ENCODE assay signal across 40 mouse cellular contexts in the genomic region with DNA sequence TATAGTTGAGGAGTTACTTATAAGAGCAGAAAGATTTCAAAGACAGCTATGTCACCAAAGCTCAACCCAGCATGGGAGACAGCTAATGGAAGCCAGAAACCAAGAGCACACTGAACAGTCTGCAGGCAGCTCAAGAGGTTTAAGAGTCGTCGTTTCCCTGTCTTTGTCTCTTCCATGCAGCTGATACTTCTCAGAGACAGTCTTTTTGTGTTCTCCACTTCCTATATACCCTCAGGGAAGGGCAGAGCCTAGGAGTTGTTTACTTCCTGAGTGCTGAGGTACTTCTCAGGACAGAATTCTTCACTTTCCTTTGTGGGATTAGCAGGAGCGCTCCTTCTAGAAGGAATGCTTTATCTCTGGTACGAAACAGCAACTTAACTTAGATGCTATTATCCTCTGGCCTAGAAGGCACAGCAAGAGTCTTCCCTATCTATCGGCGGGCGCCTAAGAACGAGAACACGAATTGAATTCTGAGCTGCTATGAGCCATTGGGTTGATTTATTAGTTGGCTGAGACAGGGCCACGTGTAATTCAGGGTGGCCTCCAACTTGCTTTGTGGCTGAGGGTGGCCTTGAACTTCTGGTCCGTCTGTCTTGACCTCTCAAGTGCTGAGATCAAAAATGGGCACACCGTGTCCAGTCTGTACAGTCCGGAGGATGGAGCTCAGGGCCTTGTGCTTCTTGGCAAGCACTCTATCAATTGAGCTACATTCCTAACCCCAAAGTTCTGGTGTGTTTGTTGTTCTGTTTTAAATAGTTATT. TPM values are rescaled to one million over a fixed set of nuclear protein-coding genes. Genes with fewer than 3 reads are reported as not detected.
A peak's percentile ranks its signal among the peaks of the same experiment; 100 is the strongest.
DNase-seq lines count a peak whose midpoint lies in the region; ATAC-seq and TF ChIP-seq lines count a peak whose summit lies in the region.
"Had no signal": no experiment of that assay in that cellular context is flagged by ENCODE, and none has a peak within 500 bp of the region (broad histone marks: within the 10 kb centered on the region; RNA-seq: fewer than 3 reads in every experiment).

No protein-coding gene starts in this region.

- WGBS in intestine, embryonic 16.5 days: 76% methylated on average over 13 of the region's 13 CpGs
- WGBS in intestine, postnatal 0 days: 79% methylated on average over 13 of the region's 13 CpGs

- no peaks in the 10 kb centered on the region for H3K27me3 ChIP-seq in intestine, embryonic 16.5 days (replicated peaks; ENCODE audit: control insufficient read depth, insufficient read depth, low read length)
- no peaks in the 10 kb centered on the region for H3K27me3 ChIP-seq in intestine, postnatal 0 days (replicated peaks; ENCODE audit: control insufficient read depth, insufficient read depth, low read length)
- H3K27me3 ChIP-seq: forebrain, embryonic 15.5 days; neural tube, embryonic 15.5 days had no signal

- no peaks in the 10 kb centered on the region for H3K36me3 ChIP-seq in intestine, embryonic 16.5 days (ENCODE audit: control insufficient read depth, insufficient read depth, low read length)
- H3K36me3 ChIP-seq in intestine, postnatal 0 days (ENCODE audit: control insufficient read depth, insufficient read depth): no peaks in the 10 kb centered on the region
- no peaks in the 10 kb centered on the region for H3K36me3 ChIP-seq in ES-E14 (ENCODE audit: control insufficient read depth, insufficient read depth, low read length, poor library complexity, severe bottlenecking)
- H3K36me3 ChIP-seq: embryonic facial prominence, embryonic 12.5 days; forebrain, embryonic 10.5 days; forebrain, embryonic 15.5 days; heart, embryonic 10.5 days; heart, embryonic 15.5 days; hindbrain, embryonic 13.5 days; midbrain, embryonic 15.5 days; neural tube, embryonic 15.5 days had no signal

- no peak overlapping the region for H3K4me3 ChIP-seq in intestine, embryonic 16.5 days (ENCODE audit: low read length)
- no peak overlapping the region for H3K4me3 ChIP-seq in intestine, postnatal 0 days (ENCODE audit: low read depth, low read length)
- H3K4me3 ChIP-seq in ES-E14 (ENCODE audit: insufficient read depth in 1 of 2, low read depth in 1 of 2, low read length in 2 of 2, poor library complexity in 1 of 2, severe bottlenecking in 1 of 2): no peak overlapping the region
- H3K4me3 ChIP-seq: embryonic facial prominence, embryonic 12.5 days; forebrain, embryonic 10.5 days; forebrain, embryonic 15.5 days; heart, embryonic 10.5 days; heart, embryonic 15.5 days; hindbrain, embryonic 13.5 days; midbrain, embryonic 15.5 days; neural tube, embryonic 15.5 days had no signal

- no peak for TF ChIP-seq CTCF in intestine, postnatal 0 days (IDR thresholded peaks at IDR 0.05; ENCODE audit: low read depth)

- no peak for ATAC-seq in intestine, embryonic 16.5 days
- no peak for ATAC-seq in intestine, postnatal 0 days
- ATAC-seq: activated CD4-positive, CD25-positive, alpha-beta regulatory T cell, adult 4 months; CD4-positive, CD25-positive, alpha-beta regulatory T cell, adult 4 months; forebrain, embryonic 15.5 days; midbrain, embryonic 15.5 days had no signal

- 0 out of 2 replicates have a peak, but pooled peaks cover 11% of the 10 kb centered on the region for H3K4me1 ChIP-seq in intestine, embryonic 16.5 days (ENCODE audit: control insufficient read depth, insufficient read depth, low read length)
- no peaks in the 10 kb centered on the region; the same call in 1 of the 2 replicates for H3K4me1 ChIP-seq in intestine, postnatal 0 days (replicated peaks; ENCODE audit: control insufficient read depth, insufficient read depth, low read length)
- H3K4me1 ChIP-seq in ES-E14 (ENCODE audit: control insufficient read depth in 2 of 2, insufficient read depth in 2 of 2, low read length in 2 of 2, poor library complexity in 1 of 2): peaks cover 9 to 16% of the 10 kb centered on the region in 2 experiments; a peak in 2 of 4 replicates

- H3K9ac ChIP-seq in intestine, embryonic 16.5 days (ENCODE audit: low read depth, low read length): no peak overlapping the region
- H3K9ac ChIP-seq in intestine, postnatal 0 days (ENCODE audit: low read depth, low read length): no peak overlapping the region
- H3K9ac ChIP-seq in ES-E14 (ENCODE audit: insufficient read depth, low read depth, low read length, poor library complexity, severe bottlenecking): peak overlapping the region; percentile 32
- H3K9ac ChIP-seq: embryonic facial prominence, embryonic 12.5 days; forebrain, embryonic 15.5 days; heart, embryonic 15.5 days; hindbrain, embryonic 13.5 days; liver, embryonic 14.5 days; midbrain, embryonic 15.5 days; neural tube, embryonic 15.5 days had no signal

- 0 out of 2 replicates have a peak overlapping the region, but pooled peaks have one; percentile 21 for H3K27ac ChIP-seq in intestine, embryonic 16.5 days (ENCODE audit: low read length)
- no peak overlapping the region for H3K27ac ChIP-seq in intestine, postnatal 0 days (ENCODE audit: low read depth, low read length)
- peak overlapping the region; percentile 88 for H3K27ac ChIP-seq in ES-E14 (ENCODE audit: insufficient read depth, low read depth, low read length, poor library complexity, severe bottlenecking)
- H3K27ac ChIP-seq: embryonic facial prominence, embryonic 12.5 days; forebrain, embryonic 10.5 days; forebrain, embryonic 15.5 days; heart, embryonic 10.5 days; heart, embryonic 15.5 days; hindbrain, embryonic 13.5 days; kidney, postnatal 0 days; liver, embryonic 14.5 days; macrophage; midbrain, embryonic 15.5 days; neural tube, embryonic 15.5 days had no signal

- no peak overlapping the region for H3K4me2 ChIP-seq in intestine, embryonic 16.5 days (ENCODE audit: low read depth, low read length)
- no peak overlapping the region for H3K4me2 ChIP-seq in intestine, postnatal 0 days (replicated peaks; ENCODE audit: low read depth)
- H3K4me2 ChIP-seq: embryonic facial prominence, embryonic 12.5 days; forebrain, embryonic 15.5 days; heart, embryonic 15.5 days; hindbrain, embryonic 13.5 days; midbrain, embryonic 15.5 days; neural tube, embryonic 15.5 days had no signal

- peak; percentile 76 for DNase-seq in ES-E14 (ENCODE audit: low read depth, low spot score)
- peak; percentile 79 for DNase-seq in adrenal gland, adult 8-10 months
- DNase-seq in testis, postnatal 14 days (ENCODE audit: low spot score): peak; percentile 65
- DNase-seq in gastrocnemius, adult 18-20 months (ENCODE audit: low spot score): no peak
- no peak for DNase-seq in kidney, postnatal 36 days
- DNase-seq: cerebellum, adult 11 months; cerebellum, adult 9-10 months; cerebellum, postnatal 36 days; gastrocnemius, postnatal 14 days; heart, postnatal 4 days; layer of hippocampus, adult 9-11 months; liver; lung, adult 2 months; lung, postnatal 10 days; retina, postnatal 1 day; right cerebral cortex, postnatal 14 days; thymus, adult 18-20 months; thymus, postnatal 25 days had no signal

- no peaks in the 10 kb centered on the region for H3K9me3 ChIP-seq in intestine, embryonic 16.5 days (ENCODE audit: control insufficient read depth, low read length)
- no peaks in the 10 kb centered on the region for H3K9me3 ChIP-seq in intestine, postnatal 0 days (ENCODE audit: control insufficient read depth)
- no peaks in the 10 kb centered on the region for H3K9me3 ChIP-seq in ES-E14 (ENCODE audit: control insufficient read depth, insufficient read depth, low read depth, low read length)
- H3K9me3 ChIP-seq: embryonic facial prominence, embryonic 12.5 days; forebrain, embryonic 10.5 days; forebrain, embryonic 15.5 days; heart, embryonic 10.5 days; heart, embryonic 15.5 days; hindbrain, embryonic 13.5 days; midbrain, embryonic 15.5 days; neural tube, embryonic 15.5 days had no signal

- in situ Hi-C loops in ES-E14 (cut with MboI; ENCODE audit: low sequenced_read_pairs in 2 of 2, unreplicated experiment in 2 of 2): no loop called here

TF ChIP-seq in ES-E14, 5 proteins besides CTCF, POLR2A, EP300 and RAD21:
- TF ChIP-seq HCFC1 (IDR thresholded peaks at IDR 0.05; ENCODE audit: borderline replicate concordance, insufficient read depth, low read length) (no peak), CHD2 (IDR thresholded peaks at IDR 0.05; ENCODE audit: low read depth, low read length) (peak; percentile 53; the same call in 1 of the 2 replicates)

RNA-seq across cellular contexts. Expression of gene Skp1a, which starts 4.1 kb away (rescaled TPM):
- 708 and 723 TPM in 2 replicates for polyA plus RNA-seq in intestine, embryonic 16.5 days (2015; fragmentation: Nextera tagmentation; extraction: Ambion mirVana)
- polyA plus RNA-seq in intestine, postnatal 0 days (2015; fragmentation: Nextera tagmentation; extraction: Ambion mirVana): 605 and 624 TPM in 2 replicates
- total RNA-seq in ES-E14 (2012; rRNA removed): 204 and 317 TPM in 2 replicates
- 100 to 1,000 TPM; 463 to 561 (median 519) TPM for total RNA-seq in adrenal gland, adult 8-10 months (2022)
- 100 to 1,000 TPM; 289 to 291 TPM for total RNA-seq in gastrocnemius, adult 18-20 months (2021)

RNA-seq across cellular contexts. Expression of gene Olfr1371, which starts 13.9 kb away (rescaled TPM):
- not detected in 2 replicates for polyA plus RNA-seq in intestine, embryonic 16.5 days (2015; fragmentation: Nextera tagmentation; extraction: Ambion mirVana)
- polyA plus RNA-seq in intestine, postnatal 0 days (2015; fragmentation: Nextera tagmentation; extraction: Ambion mirVana): not detected in 2 replicates
- not detected in 2 replicates for total RNA-seq in ES-E14 (2012; rRNA removed)
- not detected for total RNA-seq in adrenal gland, adult 8-10 months (2022)
- total RNA-seq in gastrocnemius, adult 18-20 months (2021): not detected
- total RNA-seq: gastrocnemius, postnatal 14 days; granulocyte monocyte progenitor cell, adult 5-6 weeks; heart, postnatal 4 days; left cerebral cortex, postnatal 10 days; megakaryocyte-erythroid progenitor cell, adult 5-6 weeks had no signal
- polyA plus RNA-seq: activated CD4-positive, CD25-positive, alpha-beta regulatory T cell, adult 4 months; CD4-positive, CD25-positive, alpha-beta regulatory T cell, adult 4 months; embryonic facial prominence, embryonic 12.5 days; forebrain, embryonic 10.5 days; forebrain, embryonic 15.5 days; heart, embryonic 10.5 days; heart, embryonic 15.5 days; hindbrain, embryonic 13.5 days; kidney, postnatal 0 days; large intestine, adult 2 months; limb, embryonic 11.5 days; liver, embryonic 14.5 days; lung, adult 2 months; macrophage; midbrain, embryonic 15.5 days; neural tube, embryonic 15.5 days; small intestine, adult 2 months; stomach, embryonic 14.5 days had no signal

RNA-seq across cellular contexts. Expression of gene Tcf7, which starts 55.2 kb away (rescaled TPM):
- polyA plus RNA-seq in intestine, embryonic 16.5 days (2015; fragmentation: Nextera tagmentation; extraction: Ambion mirVana): 2.9 and 3.4 TPM in 2 replicates
- polyA plus RNA-seq in intestine, postnatal 0 days (2015; fragmentation: Nextera tagmentation; extraction: Ambion mirVana): 3.3 TPM in 2 replicates
- 8.1 and 8.4 TPM in 2 replicates for total RNA-seq in ES-E14 (2012; rRNA removed)
- total RNA-seq in adrenal gland, adult 8-10 months (2022): 10 to 100 TPM; 36.9 to 81.7 (median 55.2) TPM
- total RNA-seq in gastrocnemius, adult 18-20 months (2021): under 1 TPM; 0.23 to 0.50 TPM

Comparison
In these comparisons a context has a peak if more than half of its experiments do, and no peak if none do; other contexts are left out.
1. DNase-seq: peak in ES-E14 (single experiment), adrenal gland, adult 8-10 months (single experiment) and testis, postnatal 14 days (single experiment); none in gastrocnemius, adult 18-20 months (single experiment) and kidney, postnatal 36 days (0 of 2).